Mouse (Mus musculus) urinary bladder, adult 18-20 months (tissue): ENCODE measurements around the gene Pus7l.
"Not testable (repeated sequence)": the region's sequence is repeated elsewhere in the genome, so short reads cannot be mapped to it uniquely, and the experiment has no call there.

Experiments used
- DNase-seq, 2 experiments: peaks; one replicate each; pipeline ENCODE4 v3.0.0; 2022; ENCODE audit warnings: low spot score in 2 of 2, mixed read lengths in 2 of 2

The Pus7l gene

GRCm38 (mm10) chr15:94542567-94543408 is 559 bp downstream of the Pus7l start:
- no peak for DNase-seq

GRCm38 (mm10) chr15:94539296-94539695 is 4.1 kb downstream of the Pus7l start:
- DNase-seq: no peak

GRCm38 (mm10) chr15:94535521-94535920 is 7.8 kb downstream of the Pus7l start:
- DNase-seq: no peak

- DNase-seq: no peak
These were observed 10.4 kb downstream of the Pus7l start for GRCm38 (mm10) chr15:94532956-94533355.

- DNase-seq: no peak
These were observed 11.0 kb downstream of the Pus7l start for GRCm38 (mm10) chr15:94532306-94532705.

GRCm38 (mm10) chr15:94530519-94530918 is 12.8 kb downstream of the Pus7l start:
- DNase-seq: no peak

GRCm38 (mm10) chr15:94524956-94525355 is 18.4 kb downstream of the Pus7l start:
- no peak for DNase-seq

GRCm38 (mm10) chr15:94523251-94523650 is 20.1 kb downstream of the Pus7l start:
- no peak for DNase-seq

GRCm38 (mm10) chr15:94520959-94521358 is 22.4 kb downstream of the Pus7l start:
- DNase-seq: no peak

- no peak for DNase-seq
These were observed 23.0 kb downstream of the Pus7l start for GRCm38 (mm10) chr15:94520205-94520900.

GRCm38 (mm10) chr15:94517913-94518491 is 25.3 kb downstream of the Pus7l start:
- DNase-seq: no peak

- no peak for DNase-seq
These were observed 39.7 kb downstream of the Pus7l start for GRCm38 (mm10) chr15:94503451-94504215.

GRCm38 (mm10) chr15:94499260-94499659 is 44.1 kb downstream of the Pus7l start:
- DNase-seq: no peak

GRCm38 (mm10) chr15:94495936-94496335 is 47.4 kb downstream of the Pus7l start:
- DNase-seq: no peak

- DNase-seq: no peak
These were observed 48.9 kb downstream of the Pus7l start for GRCm38 (mm10) chr15:94494445-94494844.

- DNase-seq: no peak
These were observed 53.9 kb downstream of the Pus7l start for GRCm38 (mm10) chr15:94489433-94489832.

GRCm38 (mm10) chr15:94488028-94488427 is 55.3 kb downstream of the Pus7l start:
- DNase-seq: not testable (repeated sequence)

- DNase-seq: no peak
These were observed 60.8 kb downstream of the Pus7l start for GRCm38 (mm10) chr15:94482555-94482954.

- no peak for DNase-seq
These were observed 62.6 kb downstream of the Pus7l start for GRCm38 (mm10) chr15:94480792-94481191.

- DNase-seq: no peak
These were observed 63.1 kb downstream of the Pus7l start for GRCm38 (mm10) chr15:94480248-94480647.

- DNase-seq: no peak
These were observed 63.7 kb downstream of the Pus7l start for GRCm38 (mm10) chr15:94479513-94480136.
